Mouse (Mus musculus) thymus, postnatal 36 days (tissue): ENCODE results near the gene Itgb5.

ENCODE experiments used
- DNase-seq, 2 experiments: peaks; one replicate each; pipeline ENCODE4 v3.0.0; 2022; ENCODE audit warnings: mixed read lengths in 2 of 2

Gene Itgb5

DNA sequence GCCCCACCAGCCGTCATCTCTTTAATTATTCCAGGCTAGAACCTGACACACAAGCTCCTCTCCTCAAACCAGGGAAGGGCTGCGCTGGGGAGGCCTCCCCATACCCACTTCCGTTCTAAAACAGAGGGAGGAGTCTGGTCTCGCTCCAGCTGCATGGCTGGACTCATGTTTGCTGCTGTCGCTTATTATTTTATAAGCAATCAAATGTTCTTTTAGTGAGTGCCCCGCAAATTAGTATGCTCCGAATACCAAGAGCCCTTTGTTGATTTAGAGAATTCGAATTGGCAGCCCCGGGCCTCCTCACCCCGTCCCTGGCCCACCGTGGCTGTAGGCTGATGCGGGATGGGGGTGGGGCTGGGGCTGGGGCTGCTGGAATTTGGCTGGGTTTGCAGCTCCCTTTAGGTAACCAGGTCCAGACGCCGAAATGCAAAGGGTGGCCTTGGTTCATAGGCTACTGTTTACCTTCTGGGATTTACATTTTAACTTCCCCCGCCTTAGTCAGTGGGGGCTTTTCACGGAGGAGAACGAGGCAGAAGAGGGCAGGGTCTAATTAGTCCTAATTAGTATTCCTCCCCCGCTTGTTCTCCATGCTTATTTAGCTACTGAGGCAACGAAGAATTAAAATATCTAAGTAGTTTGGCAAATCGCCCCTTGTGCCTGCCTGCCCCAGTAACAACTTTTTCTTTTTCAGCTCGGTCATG is 3.4 kb downstream of the Itgb5 start:
- peak; percentile 27 to 31 for DNase-seq

DNA sequence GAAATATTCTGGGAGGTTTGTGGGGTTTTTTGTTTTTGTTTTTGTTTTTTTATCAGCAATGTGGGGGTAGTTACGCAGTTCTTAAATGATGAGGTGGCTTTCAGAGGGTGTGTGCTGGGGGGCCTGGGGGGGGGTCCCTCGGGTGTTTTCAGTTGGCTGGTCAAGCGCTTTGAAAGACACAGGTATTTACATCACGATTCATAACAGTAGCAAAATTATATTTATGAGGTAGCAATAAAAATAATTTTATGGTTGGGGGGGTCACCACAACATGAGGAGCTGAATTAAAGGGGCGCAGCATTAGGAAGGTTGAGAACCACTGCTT is 3.9 kb downstream of the Itgb5 start:
- no peak for DNase-seq

DNA sequence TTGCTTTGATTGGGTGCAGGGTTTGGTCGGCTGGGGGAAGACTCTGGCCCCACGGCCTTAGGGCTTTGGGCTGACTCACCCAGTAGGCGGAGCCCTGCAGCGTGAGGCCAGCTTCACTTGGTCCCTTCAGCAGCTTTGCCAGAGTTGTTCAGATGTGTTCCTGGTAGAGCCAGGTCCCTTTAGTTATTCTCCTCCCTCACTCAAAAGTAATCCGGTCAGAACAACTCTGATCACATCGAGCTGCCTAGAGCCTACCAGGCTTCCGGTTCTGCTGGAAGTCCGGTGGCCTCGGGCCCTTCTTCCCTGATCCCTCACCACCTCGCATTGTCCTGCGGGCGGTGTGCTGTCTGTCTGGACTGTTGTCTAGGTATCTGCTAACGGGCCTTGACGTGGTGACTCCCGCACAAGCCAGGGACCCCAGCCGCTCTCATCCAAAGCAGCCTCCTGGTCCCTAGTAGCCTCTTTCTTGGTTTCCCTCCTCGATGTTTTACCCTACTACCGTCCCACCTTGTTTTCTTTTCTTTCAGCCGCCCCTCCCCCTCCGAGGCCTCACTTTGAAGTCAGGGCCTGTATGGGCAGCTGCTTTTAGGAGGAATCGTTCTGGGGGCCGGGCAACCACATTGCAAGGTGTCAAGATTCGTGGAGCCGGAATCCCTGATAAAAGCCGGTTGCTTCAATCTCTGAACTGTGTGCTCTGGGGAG is 4.5 kb downstream of the Itgb5 start:
- DNase-seq = no peak

DNA sequence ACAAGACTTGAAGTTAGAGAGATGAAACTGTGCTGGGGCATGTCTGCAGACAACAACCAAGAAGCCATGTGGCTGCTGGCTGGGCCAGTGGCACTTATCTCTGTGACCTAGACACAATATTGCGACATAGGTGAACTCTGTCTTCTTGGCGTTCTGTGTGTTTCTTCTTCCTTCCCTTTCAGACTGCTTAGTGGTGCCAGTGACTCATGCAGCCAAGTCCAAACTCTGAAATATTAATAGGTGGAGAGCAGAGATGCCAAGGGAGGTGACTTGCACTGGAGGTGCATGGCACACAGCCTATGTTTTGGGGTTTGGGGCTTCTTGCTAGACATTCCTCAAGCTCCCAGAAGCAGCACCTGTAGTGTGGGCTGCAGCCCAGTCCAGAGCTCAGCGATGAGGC is 7.2 kb downstream of the Itgb5 start:
- DNase-seq = no peak

DNA sequence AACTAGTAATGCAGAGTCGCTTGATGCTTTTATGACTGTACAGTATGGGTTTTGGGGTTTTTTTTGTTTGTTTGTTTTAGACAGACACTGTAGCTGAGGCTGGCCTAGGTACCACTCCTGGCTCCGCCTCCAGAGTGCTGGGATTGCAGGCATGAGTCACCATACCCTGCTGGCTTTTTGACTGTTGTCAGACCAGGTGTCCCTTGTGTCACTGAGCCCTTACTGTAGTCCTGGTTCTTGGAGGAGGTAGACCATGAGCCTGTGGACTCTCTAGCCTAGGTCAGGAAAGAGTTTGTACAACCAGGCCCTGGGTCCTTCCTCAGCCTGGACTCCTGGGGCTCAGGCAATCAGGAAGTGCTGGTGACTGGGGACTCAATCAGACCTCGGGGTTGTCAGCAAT is 7.7 kb downstream of the Itgb5 start:
- DNase-seq = no peak

DNA sequence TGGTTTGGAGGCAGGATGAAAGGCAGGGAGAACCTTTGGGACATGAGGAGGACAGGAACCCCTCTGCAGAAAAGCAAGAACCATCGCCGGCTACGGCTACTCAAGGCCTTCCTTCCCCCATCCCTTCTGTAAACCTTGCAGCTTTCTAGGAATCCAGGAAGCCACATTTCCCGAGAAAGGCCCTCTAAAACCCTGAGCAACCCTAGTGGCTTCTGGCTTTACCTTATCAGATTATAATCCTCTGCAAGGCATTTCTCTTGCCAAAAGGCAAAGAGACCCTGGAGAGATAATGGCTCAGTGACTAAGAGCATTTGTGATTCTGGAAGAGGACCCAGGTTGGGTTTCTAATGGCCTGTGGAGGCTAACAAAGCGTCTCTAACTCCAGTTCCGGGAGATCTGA is 11.2 kb downstream of the Itgb5 start:
- no peak for DNase-seq

DNA sequence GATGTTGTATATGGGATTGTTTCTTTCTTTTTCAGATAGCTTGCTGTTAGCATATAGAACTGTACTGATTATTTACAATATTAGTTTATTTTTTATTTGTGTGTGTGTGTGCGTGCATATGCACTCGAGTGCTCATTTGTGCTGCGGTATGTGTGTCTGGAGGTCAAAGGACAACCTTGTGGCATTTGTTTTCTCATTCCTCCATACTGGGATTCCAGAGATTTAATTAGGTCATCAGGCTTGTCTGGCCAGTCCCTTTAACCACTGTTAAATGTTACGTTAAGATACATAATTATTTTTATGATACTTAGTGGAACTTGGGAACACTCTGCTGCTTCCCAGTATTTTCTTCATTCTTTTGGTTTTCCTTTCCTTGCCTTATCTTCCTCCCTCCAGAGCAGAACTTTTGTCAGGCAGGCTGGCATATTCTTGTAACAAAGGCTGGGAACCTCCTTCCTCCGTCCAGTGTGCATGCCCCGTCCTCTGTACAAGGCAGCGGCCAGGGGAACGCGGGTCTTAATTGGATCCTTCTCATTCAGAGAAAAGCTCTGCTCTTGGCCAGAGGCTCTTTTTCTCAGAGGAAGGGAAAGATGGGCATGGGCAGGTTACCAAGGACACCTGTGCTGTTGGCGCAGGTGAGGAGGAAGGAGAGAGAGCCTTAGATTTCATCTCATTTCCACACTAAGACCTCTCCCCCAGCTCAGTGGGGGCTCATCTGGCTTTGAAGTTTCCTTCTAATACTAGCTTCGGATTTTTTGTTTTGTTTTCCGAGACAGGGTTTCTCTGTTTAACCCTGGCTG is 12.8 kb downstream of the Itgb5 start:
- DNase-seq = no peak

DNA sequence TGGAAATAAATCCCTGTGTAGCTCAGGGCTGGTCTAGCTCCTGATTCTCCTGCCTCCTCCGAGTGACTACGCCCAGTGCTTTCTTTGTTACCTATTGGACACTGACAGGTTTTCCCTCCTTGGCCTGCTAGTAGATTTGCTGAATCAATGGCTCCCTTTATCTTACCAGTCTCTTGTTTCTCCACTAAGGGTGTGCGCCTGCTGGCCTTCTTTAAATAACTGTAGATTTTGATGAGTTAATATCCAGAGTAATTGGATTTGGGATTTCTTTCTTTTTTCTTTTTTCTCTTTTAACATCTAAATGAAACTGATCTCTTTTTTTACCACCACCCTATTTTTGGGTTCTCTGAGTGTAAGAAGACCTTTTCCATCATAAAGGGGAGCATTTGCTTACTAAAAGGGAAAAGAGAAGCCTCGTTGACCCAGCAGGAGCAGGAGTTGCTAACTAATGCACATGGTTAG is 14.7 kb downstream of the Itgb5 start:
- no peak for DNase-seq

DNA sequence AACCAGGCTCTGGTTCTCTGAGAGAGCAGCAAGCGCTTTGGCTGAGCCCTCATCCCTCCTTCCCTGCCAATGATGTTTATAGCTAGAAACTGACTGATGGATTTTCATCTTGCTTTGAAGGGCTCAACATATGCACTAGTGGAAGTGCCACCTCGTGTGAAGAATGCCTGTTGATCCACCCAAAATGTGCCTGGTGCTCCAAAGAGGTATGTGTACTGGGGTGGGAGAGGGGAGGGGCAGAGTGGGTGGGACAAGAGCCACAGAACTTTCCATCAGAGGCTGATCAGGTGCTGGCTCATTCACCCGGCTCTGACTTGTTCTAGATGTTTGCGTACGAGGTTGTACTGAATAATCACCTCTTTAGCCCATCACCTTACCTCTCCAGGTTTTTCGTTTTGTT is 15.4 kb downstream of the Itgb5 start:
- DNase-seq = no peak

DNA sequence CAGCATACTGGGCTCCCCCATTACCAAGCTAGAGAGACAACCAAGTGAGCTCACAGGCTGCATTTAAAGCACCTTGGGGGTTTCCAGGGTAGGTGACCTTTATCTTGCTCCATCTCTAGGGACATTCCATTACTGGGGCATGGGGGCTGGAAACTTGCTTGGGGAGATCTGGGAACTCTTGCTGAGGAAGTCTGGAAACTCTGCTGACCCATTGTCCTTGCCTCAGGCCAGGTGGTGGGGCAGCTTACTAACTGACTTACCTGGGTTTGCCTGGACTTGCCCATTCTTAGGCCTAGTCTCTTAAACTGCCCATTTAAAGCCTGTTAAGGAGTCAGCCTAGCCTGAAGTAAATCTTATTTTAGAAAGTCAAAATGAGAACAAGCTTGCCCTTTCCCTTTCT is 23.8 kb downstream of the Itgb5 start:
- no peak for DNase-seq

DNA sequence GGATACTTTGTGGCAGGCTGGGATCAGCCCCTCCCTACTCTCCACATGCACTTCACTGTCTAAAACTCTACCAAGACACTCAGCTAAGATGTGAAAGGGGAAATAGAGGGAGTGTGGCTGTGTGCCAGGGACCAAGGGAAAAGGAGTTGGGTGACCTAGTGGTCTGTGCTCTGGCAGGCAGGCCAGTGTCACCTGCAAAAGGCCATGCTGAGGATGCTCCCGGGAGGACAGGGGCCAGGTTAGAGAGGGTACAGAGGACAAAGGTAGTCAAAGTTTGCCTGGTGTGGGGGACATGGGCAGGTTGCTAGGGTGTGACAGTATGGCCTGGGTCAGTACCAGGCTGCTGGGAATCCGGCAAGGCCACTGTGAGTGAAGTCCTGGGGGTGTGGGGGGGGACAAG is 29.3 kb downstream of the Itgb5 start:
- DNase-seq = no peak

DNA sequence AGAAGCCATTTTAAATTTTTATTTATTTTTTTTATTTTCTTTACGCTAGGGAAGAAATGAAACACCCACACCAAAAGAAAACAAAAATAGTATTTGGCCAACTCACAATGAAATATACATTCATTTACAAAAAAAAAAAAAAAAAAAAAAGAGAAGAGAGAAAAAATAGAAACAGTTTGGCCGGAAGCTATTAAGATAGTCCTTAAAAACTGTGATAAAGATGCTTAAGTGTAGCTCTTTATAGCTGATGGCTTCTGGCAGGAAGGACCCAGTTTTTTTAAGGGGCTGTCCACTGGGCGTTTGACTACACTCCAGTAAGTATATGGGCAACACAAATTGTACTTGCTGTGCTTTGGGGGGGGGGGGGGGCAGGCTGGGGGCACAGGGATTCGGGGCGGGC is 29.9 kb downstream of the Itgb5 start:
- DNase-seq = no peak

DNA sequence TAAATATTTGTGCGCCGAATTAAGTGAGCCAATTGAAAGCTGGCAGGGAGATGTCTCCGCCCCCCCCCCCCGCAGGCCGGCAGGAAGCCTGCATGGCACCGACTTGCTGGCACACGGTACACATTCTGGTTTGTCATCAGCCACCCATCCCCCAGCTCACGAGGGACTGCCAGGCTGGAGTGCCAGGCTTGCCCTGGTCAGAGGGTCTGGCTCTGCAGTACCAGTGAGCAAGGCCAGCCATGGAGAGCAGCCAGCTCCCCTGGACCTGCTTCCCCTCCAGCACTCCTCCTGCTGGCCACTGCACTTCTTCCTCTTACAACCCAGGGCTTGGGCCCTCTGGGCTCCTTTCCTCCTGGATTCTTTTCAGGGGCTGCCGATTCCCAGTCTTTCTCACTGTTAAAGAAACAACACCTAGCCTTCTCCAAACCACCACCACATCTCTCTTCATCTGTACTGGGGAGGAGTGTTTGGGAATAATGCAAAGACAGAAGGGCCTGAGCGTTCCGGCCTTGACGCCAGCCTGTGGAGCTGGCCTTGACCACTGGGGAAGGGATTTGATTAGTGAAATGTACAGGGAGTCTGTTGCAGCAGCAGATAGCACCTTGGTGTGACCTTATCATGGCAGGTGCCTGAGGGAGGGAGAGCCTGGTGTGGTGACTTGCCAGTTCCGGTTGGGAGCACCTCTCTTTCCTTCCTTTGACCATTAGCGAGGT is 30.7 kb downstream of the Itgb5 start:
- DNase-seq = peak in 1 of 2 experiments; percentile 22

DNA sequence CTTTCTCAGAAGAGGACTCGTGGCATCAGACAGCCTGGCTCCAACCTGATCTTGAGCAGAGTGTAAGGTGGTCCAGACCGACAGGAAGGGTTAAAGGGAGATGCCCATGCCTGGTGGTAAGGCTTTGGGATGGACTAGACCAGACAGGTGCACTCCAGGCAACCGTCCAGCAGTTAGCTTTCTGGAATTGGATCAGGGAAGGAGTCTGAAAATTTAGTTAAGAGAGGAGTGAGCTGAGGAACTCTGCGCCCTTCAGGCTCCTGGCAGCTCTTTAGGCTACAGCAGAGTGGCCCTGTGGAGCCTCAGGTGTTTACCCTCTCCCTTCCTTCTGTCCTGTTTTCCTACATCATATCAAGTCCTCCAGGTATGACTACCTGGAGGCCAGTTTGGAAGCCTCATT is 32.9 kb downstream of the Itgb5 start:
- DNase-seq = no peak

DNA sequence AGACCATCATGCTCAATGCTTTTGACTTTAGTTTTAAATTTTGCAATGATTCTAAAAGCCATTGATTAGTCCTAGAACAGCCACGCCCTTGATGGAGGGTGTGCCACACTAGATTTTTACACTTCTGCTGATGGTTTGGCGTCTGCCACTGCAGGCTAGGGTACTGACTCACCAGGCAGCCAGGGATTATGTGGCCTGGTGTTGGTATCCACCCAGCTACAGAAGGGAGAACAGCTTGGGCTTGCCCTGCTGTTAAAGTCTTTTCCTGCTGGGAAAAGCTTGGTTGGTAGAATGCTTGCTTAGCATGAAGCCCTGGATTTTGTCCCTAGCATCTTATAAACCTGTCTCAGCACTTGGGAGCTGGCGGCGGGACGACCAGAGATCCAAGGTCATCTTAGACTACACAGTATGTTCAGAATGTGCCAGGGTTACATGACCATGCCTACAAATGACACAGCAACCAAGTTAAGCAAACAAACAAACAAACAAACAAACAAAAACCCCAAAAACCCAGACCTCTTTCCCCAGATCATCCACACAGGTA is 33.8 kb downstream of the Itgb5 start:
- no peak for DNase-seq

DNA sequence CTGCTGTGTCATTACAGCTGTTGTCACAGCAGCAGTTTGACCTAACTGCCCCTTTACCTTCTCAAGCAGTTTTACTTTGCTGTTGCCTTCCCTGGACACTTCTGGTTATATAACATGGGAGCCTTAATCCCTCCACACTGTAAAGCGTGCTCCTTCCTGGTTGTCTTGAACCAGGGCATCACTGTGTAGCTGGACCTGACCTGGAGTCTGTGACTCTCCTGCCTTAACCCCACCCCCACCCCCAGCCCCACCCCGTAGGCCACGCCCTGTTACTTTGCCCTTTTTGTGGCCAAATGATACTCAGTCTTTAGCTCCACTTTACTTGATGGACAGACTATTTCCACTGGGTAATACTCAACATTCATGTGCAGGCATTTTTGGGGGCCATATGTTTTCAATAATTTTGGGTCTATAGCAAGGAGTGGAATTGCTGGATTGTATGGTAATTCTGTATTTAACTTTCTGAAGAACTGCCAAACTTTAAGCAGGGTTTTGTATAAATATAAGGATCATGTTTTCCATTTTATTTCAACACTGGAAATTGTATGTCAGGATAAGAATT is 40.8 kb downstream of the Itgb5 start:
- DNase-seq = no peak

DNA sequence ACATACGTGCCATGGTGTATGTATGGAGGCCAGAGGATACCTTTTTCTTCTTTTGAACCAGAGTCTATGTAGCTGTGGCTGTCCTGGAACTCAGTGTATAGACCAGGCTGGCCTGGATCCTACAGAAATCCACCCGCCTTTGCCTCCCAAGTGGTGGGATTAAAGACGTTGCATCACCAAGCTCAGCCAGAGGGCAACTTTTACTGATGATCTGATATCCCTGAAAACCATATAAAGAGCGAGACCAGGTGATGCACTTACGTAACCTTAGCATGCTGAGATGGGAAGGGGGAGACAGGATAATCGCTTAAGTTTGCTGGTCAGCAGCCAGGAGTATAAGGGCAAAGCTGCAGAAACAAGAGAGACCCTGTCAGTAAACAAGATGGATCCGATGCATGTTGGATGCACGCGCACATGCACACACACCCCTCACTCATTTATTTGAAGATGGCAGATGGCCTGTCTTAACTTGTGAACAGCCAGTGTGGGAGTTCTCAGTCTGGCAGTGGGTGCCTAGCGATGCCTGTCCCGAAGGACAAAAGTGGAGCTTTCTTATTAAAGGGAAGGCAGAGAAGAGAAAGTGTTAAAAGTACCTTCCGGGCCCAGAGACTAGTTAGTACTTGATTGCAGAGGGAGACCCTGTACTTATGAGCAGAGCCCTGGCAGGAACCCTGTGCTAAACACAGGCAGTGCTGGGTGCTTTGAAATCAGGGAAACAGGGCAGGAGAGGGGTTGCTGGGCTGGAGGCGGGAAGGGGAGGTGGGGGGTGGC is 41.7 kb downstream of the Itgb5 start:
- no peak for DNase-seq

DNA sequence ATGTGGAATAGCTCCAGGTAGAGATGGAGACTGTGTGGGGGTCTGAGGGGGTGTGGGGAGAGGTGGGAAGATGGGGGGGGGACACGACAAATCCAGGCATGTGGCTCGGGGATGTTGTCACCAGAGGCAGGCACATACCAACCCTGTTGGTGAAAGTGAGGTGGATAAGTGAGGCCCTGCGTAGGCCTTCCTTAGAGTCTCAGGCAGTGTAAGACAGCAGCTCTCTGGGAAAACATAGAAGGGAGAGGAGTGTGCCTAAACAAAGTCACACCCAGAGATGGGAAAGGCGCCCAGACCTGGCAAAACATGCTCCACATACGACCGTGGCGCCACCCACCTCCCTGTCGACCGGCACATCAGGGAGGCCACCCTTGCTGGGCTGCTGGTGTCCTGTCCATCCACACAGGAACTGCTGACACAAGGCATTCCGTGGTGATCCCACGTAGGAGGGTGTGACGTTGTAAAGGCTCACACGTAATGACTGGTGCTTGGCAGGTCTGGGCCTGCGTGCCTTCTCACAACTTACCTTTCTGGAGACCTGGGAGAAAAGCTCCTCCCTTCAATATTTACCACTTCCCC is 42.5 kb downstream of the Itgb5 start:
- no peak for DNase-seq

DNA sequence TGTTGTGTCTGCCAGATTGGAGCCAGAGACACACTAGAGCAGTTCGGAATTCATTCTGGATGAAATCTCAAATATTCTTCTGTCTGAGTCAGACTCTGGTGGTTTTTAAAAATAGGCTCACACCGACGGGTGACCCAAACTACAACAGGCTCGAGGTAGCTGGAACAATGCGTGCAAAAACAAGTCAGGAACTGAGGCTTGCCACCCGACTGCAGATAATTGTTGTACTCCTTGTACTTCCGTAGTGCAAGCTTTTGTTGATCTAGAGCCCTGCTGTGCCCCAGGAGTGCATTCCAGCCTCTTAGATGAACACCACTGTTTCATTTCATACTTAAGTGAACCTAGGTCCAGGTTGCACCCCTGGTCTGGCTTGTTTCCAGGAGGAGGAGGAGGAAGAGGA is 43.8 kb downstream of the Itgb5 start:
- no peak for DNase-seq

DNA sequence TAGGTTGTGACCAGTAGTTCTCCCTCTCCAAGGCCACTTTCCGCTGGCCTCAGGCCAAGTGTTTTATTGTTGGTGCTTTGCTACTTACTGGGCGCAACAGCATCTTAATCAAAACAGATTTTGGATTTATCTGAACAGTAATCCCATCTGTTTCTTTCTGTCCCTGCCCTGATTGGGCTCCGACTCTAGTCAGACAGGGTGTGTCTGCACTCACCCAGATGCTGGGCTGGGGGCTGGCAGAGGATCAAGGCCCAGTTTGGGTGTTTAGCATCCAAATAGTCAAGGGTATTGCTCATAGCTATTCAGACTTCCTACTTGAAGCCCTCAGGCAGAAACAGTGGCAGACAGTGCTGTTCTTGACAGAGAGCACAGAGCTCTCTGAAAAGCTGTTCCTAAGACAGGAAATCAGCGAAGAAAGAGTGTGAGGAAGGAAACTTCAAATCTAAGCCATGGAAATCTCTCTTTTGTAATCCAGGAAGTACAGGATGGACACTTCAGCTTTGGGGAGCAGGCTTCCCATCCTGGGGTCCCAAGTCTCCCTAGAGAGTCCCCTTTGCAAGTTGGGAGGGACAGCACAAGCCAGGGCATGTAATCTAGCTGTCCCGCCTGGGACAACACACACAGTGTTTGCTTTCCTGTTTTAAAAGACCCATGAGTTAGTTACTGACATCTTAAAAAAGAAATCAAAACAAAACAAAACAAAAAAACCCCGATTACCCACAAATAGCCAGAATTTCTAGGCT is 48.7 kb downstream of the Itgb5 start:
- DNase-seq = no peak

DNA sequence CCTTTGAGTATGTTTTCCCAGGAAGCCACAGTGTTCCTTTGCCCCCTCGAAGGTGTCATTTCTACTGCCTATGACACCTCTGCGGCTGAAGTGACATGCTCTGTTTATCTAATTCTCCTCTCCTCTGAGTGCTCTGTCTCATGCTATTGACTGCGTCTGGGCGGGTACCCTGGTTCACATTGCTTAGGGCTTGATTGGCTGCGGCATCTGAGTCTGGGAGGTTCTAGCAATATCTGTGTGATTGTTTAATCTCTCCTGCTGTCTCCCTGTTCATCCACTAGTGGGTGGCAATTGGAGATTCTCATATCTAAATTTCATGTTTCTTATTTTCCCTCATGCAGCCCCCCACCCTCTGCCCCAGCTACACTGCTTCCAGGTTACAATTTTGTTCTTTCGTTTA is 49.6 kb downstream of the Itgb5 start:
- DNase-seq = no peak
